Mouse (Mus musculus): ENCODE data around the gene Tssk4. TPM values are rescaled to one million over a fixed set of nuclear protein-coding genes. Genes with fewer than 3 reads are reported as not detected.

Tssk4 gene
- polyA plus RNA-seq, 1 experiment from 2014 or later: 0.61 TPM

- WGBS: 42% methylated on average over 22 of the region's 22 CpGs
Measured at GRCm38 (mm10) chr14:55618486-55619195, 31.3 kb upstream of the Tssk4 start.

GRCm38 (mm10) chr14:55628077-55628827, 21.7 kb upstream of the Tssk4 start:
- H3K9ac ChIP-seq: no peak overlapping the region
- no peak overlapping the region for H3K27ac ChIP-seq (replicated peaks)
- H3K9me3 ChIP-seq (replicated peaks): no peaks in the 10 kb centered on the region
- H3K27me3 ChIP-seq: no peaks in the 10 kb centered on the region
- H3K4me3 ChIP-seq (replicated peaks): no peak overlapping the region
- no peak overlapping the region for H3K4me2 ChIP-seq (replicated peaks)
- WGBS: 91% methylated on average over 27 of the region's 27 CpGs
- ATAC-seq (ENCODE audit: insufficient number of reproducible peaks, low FRiP score, low TSS enrichment, low read depth): no peak
- H3K36me3 ChIP-seq: peaks cover 87% of the 10 kb centered on the region
- 0 out of 2 replicates have a peak, but pooled peaks cover 4% of the 10 kb centered on the region for H3K4me1 ChIP-seq

More at GRCm38 (mm10) chr14:55618486-55619195, 31.3 kb upstream of the Tssk4 start:
- no peak for ATAC-seq (ENCODE audit: insufficient number of reproducible peaks, low FRiP score, low TSS enrichment, low read depth)
- no peaks in the 10 kb centered on the region for H3K4me1 ChIP-seq
- no peak overlapping the region for H3K9ac ChIP-seq
- H3K4me2 ChIP-seq (replicated peaks): peak overlapping the region; percentile 22
- no peak overlapping the region for H3K27ac ChIP-seq (replicated peaks)
- H3K36me3 ChIP-seq: no peaks in the 10 kb centered on the region
- H3K4me3 ChIP-seq (replicated peaks): no peak overlapping the region
- no peaks in the 10 kb centered on the region for H3K27me3 ChIP-seq
- no peaks in the 10 kb centered on the region for H3K9me3 ChIP-seq (replicated peaks)

- Histone ChIP-seq H3K36me3 (peaks cover 97% of the 10 kb centered on the region), H3K4me1 (peaks cover 11% of the 10 kb centered on the region), H3K4me2 (replicated peaks) (no peak overlapping the region), H3K4me3 (replicated peaks) (no peak overlapping the region), H3K27me3 (no peaks in the 10 kb centered on the region), H3K9ac (no peak overlapping the region), H3K27ac (replicated peaks) (no peak overlapping the region), H3K9me3 (replicated peaks) (no peaks in the 10 kb centered on the region)
- ATAC-seq (ENCODE audit: insufficient number of reproducible peaks, low FRiP score, low TSS enrichment, low read depth): no peak
- WGBS: 41% methylated on average over 5 of the region's 5 CpGs
Measured at GRCm38 (mm10) chr14:55629312-55629711, 20.7 kb upstream of the Tssk4 start.

GRCm38 (mm10) chr14:55634874-55635522, 15.0 kb upstream of the Tssk4 start:
- H3K36me3 ChIP-seq: peaks cover 81% of the 10 kb centered on the region
- no peaks in the 10 kb centered on the region for H3K9me3 ChIP-seq (replicated peaks)
- H3K4me3 ChIP-seq (replicated peaks): peak overlapping the region; percentile 61
- peak; percentile 17 for ATAC-seq (ENCODE audit: insufficient number of reproducible peaks, low FRiP score, low TSS enrichment, low read depth)
- H3K9ac ChIP-seq: peak overlapping the region; percentile 31
- H3K4me1 ChIP-seq: peaks cover 18% of the 10 kb centered on the region
- H3K4me2 ChIP-seq (replicated peaks): peak overlapping the region; percentile 77
- H3K27ac ChIP-seq (replicated peaks): peak overlapping the region; percentile 84
- WGBS: 3% methylated on average over 23 of the region's 23 CpGs
- H3K27me3 ChIP-seq: no peaks in the 10 kb centered on the region

GRCm38 (mm10) chr14:55635523-55636007, 14.4 kb upstream of the Tssk4 start, which contains the start of gene Ipo4:
Gene Ipo4 (minus strand): TSS chr14:55635957.
- Histone ChIP-seq H3K27me3 (no peaks in the 10 kb centered on the region), H3K4me2 (replicated peaks) (peak within 1 kb of the TSS; percentile 77), H3K9ac (peak within 1 kb of the TSS; percentile 31), H3K4me3 (replicated peaks) (peak within 1 kb of the TSS; percentile 61), H3K9me3 (replicated peaks) (no peaks in the 10 kb centered on the region), H3K36me3 (peaks cover 80% of the 10 kb centered on the region), H3K27ac (replicated peaks) (peak within 1 kb of the TSS; percentile 84), H3K4me1 (peaks cover 18% of the 10 kb centered on the region)
- 2% methylated on average over 33 of the region's 33 CpGs for WGBS
- ATAC-seq (ENCODE audit: insufficient number of reproducible peaks, low FRiP score, low TSS enrichment, low read depth): peak; percentile 91

GRCm38 (mm10) chr14:55637795-55638194, 12.2 kb upstream of the Tssk4 start, which contains the start of gene Gm49378:
Gene Gm49378 (minus strand): TSS chr14:55637895.
- Histone ChIP-seq H3K4me1 (peaks cover 24% of the 10 kb centered on the region), H3K9ac (no peak within 1 kb of the TSS), H3K9me3 (replicated peaks) (no peaks in the 10 kb centered on the region), H3K4me3 (replicated peaks) (no peak within 1 kb of the TSS), H3K27me3 (no peaks in the 10 kb centered on the region), H3K27ac (replicated peaks) (no peak within 1 kb of the TSS), H3K36me3 (peaks cover 70% of the 10 kb centered on the region), H3K4me2 (replicated peaks) (no peak within 1 kb of the TSS)
- no peak for ATAC-seq (ENCODE audit: insufficient number of reproducible peaks, low FRiP score, low TSS enrichment, low read depth)
- 96% methylated on average over 9 of the region's 9 CpGs for WGBS

- H3K9me3 ChIP-seq (replicated peaks): no peaks in the 10 kb centered on the region
- WGBS: 94% methylated on average over 14 of the region's 14 CpGs
- no peak overlapping the region for H3K4me2 ChIP-seq (replicated peaks)
- peaks cover 55% of the 10 kb centered on the region for H3K36me3 ChIP-seq
- H3K4me1 ChIP-seq: peaks cover 21% of the 10 kb centered on the region
- H3K4me3 ChIP-seq (replicated peaks): no peak overlapping the region
- H3K27me3 ChIP-seq: no peaks in the 10 kb centered on the region
- H3K27ac ChIP-seq (replicated peaks): no peak overlapping the region
- no peak overlapping the region for H3K9ac ChIP-seq
- no peak for ATAC-seq (ENCODE audit: insufficient number of reproducible peaks, low FRiP score, low TSS enrichment, low read depth)
Measured at GRCm38 (mm10) chr14:55640816-55641215, 9.2 kb upstream of the Tssk4 start.

GRCm38 (mm10) chr14:55641291-55641690, 8.7 kb upstream of the Tssk4 start:
- H3K4me3 ChIP-seq (replicated peaks): no peak overlapping the region
- no peaks in the 10 kb centered on the region for H3K27me3 ChIP-seq
- no peak overlapping the region for H3K4me2 ChIP-seq (replicated peaks)
- WGBS: 92% methylated on average over 13 of the region's 13 CpGs
- ATAC-seq (ENCODE audit: insufficient number of reproducible peaks, low FRiP score, low TSS enrichment, low read depth): no peak
- H3K27ac ChIP-seq (replicated peaks): no peak overlapping the region
- H3K9me3 ChIP-seq (replicated peaks): no peaks in the 10 kb centered on the region
- no peak overlapping the region for H3K9ac ChIP-seq
- peaks cover 53% of the 10 kb centered on the region for H3K36me3 ChIP-seq
- peaks cover 21% of the 10 kb centered on the region for H3K4me1 ChIP-seq

GRCm38 (mm10) chr14:55642679-55643059, 7.3 kb upstream of the Tssk4 start:
- H3K4me3 ChIP-seq (replicated peaks): peak overlapping the region; percentile 92
- H3K27me3 ChIP-seq: no peaks in the 10 kb centered on the region
- H3K4me1 ChIP-seq: peaks cover 21% of the 10 kb centered on the region
- peaks cover 43% of the 10 kb centered on the region for H3K36me3 ChIP-seq
- ATAC-seq (ENCODE audit: insufficient number of reproducible peaks, low FRiP score, low TSS enrichment, low read depth): peak; percentile 48
- 17% methylated on average over 8 of the region's 8 CpGs for WGBS
- peak overlapping the region; percentile 54 for H3K4me2 ChIP-seq (replicated peaks)
- no peaks in the 10 kb centered on the region for H3K9me3 ChIP-seq (replicated peaks)
- H3K9ac ChIP-seq: peak overlapping the region; percentile 91
- H3K27ac ChIP-seq (replicated peaks): peak overlapping the region; percentile 90

- H3K27ac ChIP-seq (replicated peaks): peak within 1 kb of the TSS; percentile 90
- H3K9ac ChIP-seq: peak within 1 kb of the TSS; percentile 91
- ATAC-seq (ENCODE audit: insufficient number of reproducible peaks, low FRiP score, low TSS enrichment, low read depth): peak; percentile 88
- H3K36me3 ChIP-seq: peaks cover 37% of the 10 kb centered on the region
- no peaks in the 10 kb centered on the region for H3K9me3 ChIP-seq (replicated peaks)
- peak within 1 kb of the TSS; percentile 92 for H3K4me3 ChIP-seq (replicated peaks)
- no peaks in the 10 kb centered on the region for H3K27me3 ChIP-seq
- WGBS: under 1% methylated on average over 88 of the region's 89 CpGs
- peaks cover 21% of the 10 kb centered on the region for H3K4me1 ChIP-seq
- peak within 1 kb of the TSS; percentile 54 for H3K4me2 ChIP-seq (replicated peaks)
Measured at GRCm38 (mm10) chr14:55643060-55643907, 6.7 kb upstream of the Tssk4 start, which contains the start of gene Tm9sf1. Gene Tm9sf1 (minus strand): TSS chr14:55643806.

Measured in embryonic facial prominence, embryonic 15.5 days (tissue).